Mouse (Mus musculus): Measurements from ENCODE around the gene Ank3.

Ank3 gene

DNA sequence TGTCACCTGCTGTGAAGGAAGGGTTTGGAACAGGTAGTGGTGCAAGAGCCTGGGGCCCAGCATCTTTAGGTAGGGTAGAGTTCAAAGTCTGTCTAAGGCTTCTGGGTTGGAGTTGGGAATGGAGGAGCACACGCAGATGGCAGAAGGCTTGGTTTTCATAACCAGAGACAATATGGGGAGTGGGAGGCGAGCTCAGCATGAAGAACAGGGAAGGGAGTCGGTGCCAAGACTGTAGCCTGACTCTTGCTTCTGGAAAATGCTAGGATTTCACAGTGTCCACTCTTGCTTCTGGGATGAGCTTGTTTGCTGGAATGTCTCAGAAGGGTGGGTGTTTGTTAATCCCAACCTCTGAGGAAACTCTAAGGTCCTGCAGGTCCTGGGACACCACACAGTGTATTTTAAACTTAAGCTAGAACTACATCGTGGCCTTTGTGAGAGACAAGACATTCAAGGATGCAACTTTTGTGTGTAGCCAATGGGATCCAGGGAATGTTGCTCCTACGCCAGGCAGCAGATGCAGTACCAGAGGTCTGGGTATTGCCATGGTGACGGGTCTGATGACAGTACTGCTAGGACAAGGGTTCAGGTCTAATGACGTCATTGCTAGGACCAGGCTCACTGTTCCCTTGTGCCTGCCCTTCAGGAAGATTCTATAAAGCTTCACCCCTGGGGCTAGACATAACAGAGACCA lies 222.3 kb downstream of the Ank3 start:
- DNase-seq (ENCODE audit: low spot score) = no peak

DNA sequence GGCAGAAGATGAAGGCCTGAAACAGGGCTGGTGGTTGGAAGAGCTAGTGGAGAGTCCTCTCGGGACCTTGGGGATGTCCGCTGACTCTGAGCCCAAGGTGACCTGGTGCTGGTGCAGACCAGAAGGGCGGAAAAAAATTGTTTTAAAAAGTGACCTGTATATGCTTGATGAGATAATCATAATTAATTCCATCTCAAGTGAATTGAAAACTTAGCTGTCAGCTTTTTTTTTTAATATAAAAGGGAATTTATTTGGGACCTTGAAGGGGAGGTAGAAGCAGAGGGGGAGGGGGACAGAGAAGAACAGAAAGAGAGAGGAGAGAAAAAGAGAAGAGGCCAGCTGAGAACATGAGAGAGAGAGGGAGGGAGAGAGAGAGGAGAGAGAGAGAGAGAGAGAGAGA lies 229.2 kb downstream of the Ank3 start:
- no peak for DNase-seq (ENCODE audit: low spot score)

DNA sequence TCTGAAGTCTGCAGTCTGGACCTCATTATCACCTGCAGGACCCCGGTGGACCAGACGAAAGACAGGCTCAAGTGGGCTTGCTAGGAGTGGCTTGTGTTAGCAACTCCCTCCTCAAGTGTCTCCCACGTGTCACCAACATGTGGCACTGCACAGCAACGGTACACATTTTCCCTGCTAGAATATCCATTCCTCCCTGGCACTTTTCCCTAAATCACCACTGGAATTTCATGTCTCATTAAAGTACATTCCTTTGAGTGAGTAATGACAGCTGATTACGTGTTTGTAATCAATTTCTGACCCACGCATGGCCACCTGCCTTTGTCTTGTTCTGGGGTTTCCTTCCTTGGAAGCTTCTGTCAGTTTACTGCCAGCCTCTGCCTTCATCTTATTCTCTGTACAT lies 230.2 kb downstream of the Ank3 start:
- DNase-seq (ENCODE audit: low spot score) = no peak

GRCm38 (mm10) chr10:69630802-69631388 lies 232.3 kb downstream of the Ank3 start:
- no peak for DNase-seq (ENCODE audit: low spot score)

DNA sequence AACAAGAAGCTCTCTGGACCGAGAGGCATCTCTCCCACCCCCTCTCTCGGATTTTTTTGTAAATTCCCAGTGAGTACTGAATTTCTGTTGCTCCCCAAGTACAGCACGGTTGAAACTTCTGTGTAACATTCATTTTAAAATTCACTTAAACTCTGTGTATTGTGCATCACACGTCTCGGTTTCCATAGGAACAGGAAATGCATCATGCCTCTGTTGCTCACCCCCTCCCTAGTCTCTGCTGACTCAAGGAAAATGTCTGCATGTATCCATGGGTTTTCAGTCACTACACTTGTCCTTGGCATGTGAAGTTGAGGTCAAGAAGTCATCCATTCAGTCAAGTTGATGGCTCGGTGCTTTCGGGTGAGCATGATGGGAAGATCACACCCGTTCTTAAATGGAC lies 234.3 kb downstream of the Ank3 start:
- no peak for DNase-seq (ENCODE audit: low spot score)

DNA sequence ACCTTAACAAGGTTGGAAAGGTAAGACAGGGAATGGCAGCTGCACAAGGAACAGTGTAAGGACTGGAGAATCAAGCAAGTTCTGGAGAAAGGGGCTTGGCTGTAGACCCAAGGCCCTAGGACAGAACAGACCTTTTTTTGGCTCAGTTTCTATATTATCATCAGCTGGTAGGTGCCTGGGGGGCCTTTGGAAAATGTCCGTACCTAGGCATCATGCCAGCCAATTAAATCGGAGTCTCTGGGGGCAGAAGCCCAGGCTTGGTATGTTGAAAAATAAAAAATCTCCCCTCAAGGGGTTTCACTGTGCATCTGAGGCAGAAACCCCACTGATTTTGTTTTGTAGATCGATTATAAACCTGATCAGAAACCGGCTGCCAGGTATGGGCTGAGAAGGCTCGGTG lies 236.3 kb downstream of the Ank3 start:
- DNase-seq (ENCODE audit: low spot score) = no peak

- no peak for DNase-seq (ENCODE audit: low spot score)
Measured at GRCm38 (mm10) chr10:69635910-69636656, 237.5 kb downstream of the Ank3 start.

- DNase-seq (ENCODE audit: low spot score) = no peak
Measured at GRCm38 (mm10) chr10:69639138-69639537, 240.6 kb downstream of the Ank3 start.

DNA sequence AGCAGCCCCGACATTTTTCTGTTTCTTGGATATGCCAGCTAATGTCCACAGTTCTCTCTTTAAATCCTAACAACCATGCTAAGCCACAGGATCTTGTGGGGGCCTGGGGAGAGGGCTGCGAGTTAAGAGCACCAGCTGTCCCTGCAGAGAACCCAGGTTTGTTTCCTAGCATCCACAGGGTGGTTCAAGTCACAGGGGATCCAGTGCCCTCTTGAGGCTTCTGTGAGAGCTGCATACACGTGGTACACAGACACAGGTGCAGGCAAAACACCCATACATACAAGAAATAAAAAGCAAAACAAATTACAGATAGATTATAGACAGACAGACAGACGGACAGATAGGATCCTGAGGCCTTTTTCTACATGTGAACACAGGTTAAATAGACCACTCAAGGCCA lies 242.0 kb downstream of the Ank3 start:
- no peak for DNase-seq (ENCODE audit: low spot score)

- DNase-seq (ENCODE audit: low spot score) = no peak
Measured at GRCm38 (mm10) chr10:69643481-69643880, 244.9 kb downstream of the Ank3 start.

GRCm38 (mm10) chr10:69643986-69644385 lies 245.4 kb downstream of the Ank3 start:
- no peak for DNase-seq (ENCODE audit: low spot score)

DNA sequence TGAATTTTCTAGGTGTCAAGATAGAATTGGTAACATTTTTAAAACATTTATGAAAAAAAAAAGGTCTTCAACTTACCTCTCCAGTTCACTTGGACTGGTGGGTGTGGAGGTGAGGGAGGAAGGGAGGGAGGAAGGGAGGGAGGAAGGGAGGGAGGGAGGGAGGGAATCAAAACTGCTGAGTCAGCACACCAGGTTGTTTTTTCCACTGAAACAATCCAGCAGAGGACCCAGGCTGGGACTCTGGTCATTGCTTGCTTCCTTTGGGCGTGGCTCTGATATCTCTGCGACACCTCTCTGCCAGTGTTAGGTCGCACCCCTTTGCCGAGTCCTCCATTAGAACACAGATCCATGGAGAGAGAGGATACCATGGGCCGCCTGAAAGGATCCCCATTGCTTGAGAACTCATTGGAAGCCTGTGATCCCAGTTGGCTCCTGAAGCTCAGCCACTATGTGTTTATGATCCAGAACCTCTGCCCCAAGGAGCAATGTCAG lies 246.8 kb downstream of the Ank3 start:
- no peak for DNase-seq (ENCODE audit: low spot score)

DNA sequence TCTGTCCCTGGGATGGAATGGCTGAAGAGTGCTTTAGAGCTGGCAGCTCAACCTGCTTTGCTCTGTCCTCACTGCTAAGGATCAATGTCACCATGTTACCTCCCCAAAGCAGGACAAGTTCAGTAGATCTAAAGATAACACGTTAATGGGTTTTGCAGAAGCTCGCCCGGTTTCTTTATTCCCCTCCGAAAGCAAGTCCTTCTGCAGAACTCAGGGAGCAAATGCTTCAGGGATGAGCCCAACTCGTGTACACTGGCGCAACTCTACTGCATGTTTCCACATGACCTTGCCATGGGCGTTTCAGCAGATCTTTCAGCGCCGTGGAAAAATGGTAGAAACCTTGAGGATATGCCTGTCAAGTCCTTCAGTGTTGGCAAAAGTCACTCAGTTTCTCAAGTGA lies 247.4 kb downstream of the Ank3 start:
- DNase-seq (ENCODE audit: low spot score) = no peak

- peak; percentile 62 for DNase-seq (ENCODE audit: low spot score)
Measured at GRCm38 (mm10) chr10:69650074-69650473, 251.5 kb downstream of the Ank3 start.

DNA sequence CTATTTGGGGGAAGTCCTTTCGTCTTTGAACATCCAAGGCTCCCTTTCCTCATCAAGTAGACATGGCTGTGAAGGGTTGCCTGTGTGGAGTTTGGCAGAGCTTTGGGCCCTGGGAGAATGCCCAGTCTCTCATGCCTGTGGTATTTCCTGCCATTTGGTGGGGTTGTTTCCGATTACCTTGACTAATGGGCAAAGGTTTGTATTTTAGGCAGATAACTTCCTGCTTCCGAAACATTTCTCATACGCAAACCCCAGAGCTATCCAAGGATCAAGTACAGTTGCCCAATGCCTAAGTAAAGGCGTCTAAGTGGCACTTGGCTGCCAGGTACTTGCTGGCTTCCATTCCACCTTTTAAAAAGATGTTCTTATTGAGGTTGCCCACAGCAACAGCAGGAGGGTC lies 254.1 kb downstream of the Ank3 start:
- DNase-seq (ENCODE audit: low spot score) = no peak

DNA sequence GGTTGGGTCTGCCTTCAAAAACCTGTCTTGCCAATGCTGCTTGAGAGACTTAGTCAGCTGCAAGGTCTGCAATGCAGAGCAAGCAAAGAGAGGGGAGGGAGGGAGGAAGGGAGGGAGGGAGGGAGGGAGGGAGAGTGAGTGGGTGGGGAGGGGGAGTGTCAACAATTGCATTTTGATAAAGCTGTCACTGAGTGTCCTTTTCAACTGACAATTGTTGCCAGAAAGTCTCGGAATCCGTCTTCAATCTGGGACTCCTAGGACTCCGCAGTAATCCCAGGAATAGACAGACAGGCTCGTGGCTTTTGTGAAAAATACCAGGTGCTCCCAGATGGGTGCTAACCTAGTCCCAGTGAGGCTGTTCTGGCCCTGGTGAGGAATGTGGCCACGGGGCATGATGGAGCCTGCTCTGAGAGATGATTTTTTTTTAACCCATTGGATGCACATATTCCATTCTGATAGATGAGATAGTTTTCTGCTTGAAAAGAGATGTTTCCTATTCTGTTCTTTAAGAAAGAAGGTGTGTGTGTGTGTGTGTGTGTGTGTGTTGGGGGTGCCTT lies 254.6 kb downstream of the Ank3 start:
- no peak for DNase-seq (ENCODE audit: low spot score)

- no peak for DNase-seq (ENCODE audit: low spot score)
Measured at GRCm38 (mm10) chr10:69654176-69654575, 255.6 kb downstream of the Ank3 start.

GRCm38 (mm10) chr10:69654866-69655633 lies 256.5 kb downstream of the Ank3 start:
- DNase-seq (ENCODE audit: low spot score) = peak; percentile 69

DNA sequence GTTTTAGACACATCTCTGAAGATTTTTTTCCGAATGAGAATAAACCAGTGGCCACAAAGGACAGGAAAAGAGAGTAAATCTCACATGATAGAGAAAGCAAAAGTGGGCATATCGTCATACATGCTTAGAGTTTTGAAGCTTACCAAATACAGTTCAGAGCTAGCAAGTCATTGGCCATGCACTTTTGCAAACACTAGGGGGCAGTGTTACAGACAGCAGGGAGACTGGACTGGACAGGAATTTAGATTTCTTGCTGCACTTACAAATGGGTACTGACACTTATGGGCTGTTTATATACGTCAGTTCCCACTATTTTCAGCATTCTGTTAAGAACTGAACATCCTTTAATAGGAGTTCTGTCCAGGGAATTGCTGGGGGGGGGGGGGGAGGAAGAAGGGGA lies 257.7 kb downstream of the Ank3 start:
- peak; percentile 78 for DNase-seq (ENCODE audit: low spot score)

DNA sequence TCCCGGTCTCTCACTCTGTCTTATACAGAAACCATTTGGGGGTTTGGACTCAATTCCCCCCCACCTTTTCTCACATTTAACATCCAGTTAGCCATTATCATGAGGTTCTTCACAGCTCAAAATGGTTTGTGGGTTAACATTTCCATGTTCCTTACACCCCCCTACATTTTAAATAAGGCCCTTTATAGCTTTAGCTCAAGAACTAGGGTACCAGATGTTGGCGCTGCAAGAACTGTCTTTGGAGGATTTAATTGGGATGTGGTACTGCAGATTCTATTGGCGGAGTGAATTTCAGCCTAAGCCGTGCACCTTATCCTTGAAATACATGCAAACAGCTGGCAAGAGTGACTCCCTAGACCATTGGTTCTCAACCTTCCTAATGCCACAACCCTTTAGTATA lies 261.2 kb downstream of the Ank3 start:
- DNase-seq (ENCODE audit: low spot score) = no peak

- DNase-seq (ENCODE audit: low spot score) = peak; percentile 89
Measured at GRCm38 (mm10) chr10:69662338-69662737, 263.8 kb downstream of the Ank3 start.

DNA sequence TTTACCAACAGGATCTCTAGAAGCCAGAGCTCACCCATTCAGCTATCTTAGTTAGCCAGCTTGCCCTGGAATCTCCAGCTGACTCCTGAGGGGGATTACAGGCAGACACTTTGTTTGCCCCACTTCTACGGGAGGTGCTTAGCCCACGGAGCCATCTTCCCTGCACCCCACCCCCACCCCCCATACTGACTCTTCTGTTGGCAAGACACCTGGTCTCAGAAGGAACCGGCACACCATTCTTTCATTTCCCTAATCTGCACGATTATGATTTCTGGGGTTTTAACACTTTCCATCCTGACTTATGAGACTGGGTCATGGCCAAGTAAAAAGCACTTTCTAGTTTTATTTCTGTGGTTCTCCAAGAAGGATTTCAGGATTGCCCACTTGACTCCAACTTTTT lies 268.9 kb downstream of the Ank3 start:
- no peak for DNase-seq (ENCODE audit: low spot score)

Measured in embryo, embryonic 10 days (tissue).